Mouse (Mus musculus) kidney, postnatal 0 days (tissue): ENCODE measurements around the gene Cep85l. TPM values are rescaled to one million over a fixed set of nuclear protein-coding genes. Genes with fewer than 3 reads are reported as not detected.

Experiments
- ATAC-seq: fragments of 200-750 bp; cut with Nextera tagmentation; replicated peaks from 2 replicates; pipeline ENCODE4 v1.8.0; 2017; ENCODE audit warnings: low read depth, moderate number of reproducible peaks, moderate TSS enrichment, moderate library complexity; ENCODE audit not compliant: low FRiP score
- DNase-seq: peaks from one replicate; pipeline ENCODE4 v3.0.0-alpha.2; 2016; ENCODE audit warnings: low spot score
- H3K27ac ChIP-seq: fragments of 300-500 bp; sonication (generic); 2 replicates; pipeline ENCODE4 v1.5.1; 2014; ENCODE audit warnings: mild to moderate bottlenecking
- H3K27me3 ChIP-seq: fragments of 300-500 bp; sonication (generic); 2 replicates; pipeline ENCODE4 v1.6.1; 2014; ENCODE audit warnings: low read length, mixed read lengths; ENCODE audit not compliant: insufficient read depth
- H3K36me3 ChIP-seq: fragments of 300-500 bp; sonication (generic); 2 replicates; pipeline ENCODE4 v1.6.1; 2014; ENCODE audit warnings: low read length, mixed read lengths; ENCODE audit not compliant: insufficient read depth
- H3K4me1 ChIP-seq: fragments of 300-500 bp; sonication (generic); replicated peaks from 2 replicates; pipeline ENCODE4 v1.6.1; 2014; ENCODE audit warnings: antibody characterized with exemption, low read length, mixed read lengths; ENCODE audit not compliant: insufficient read depth
- H3K4me2 ChIP-seq: fragments of 300-500 bp; sonication (generic); 2 replicates; pipeline ENCODE4 v1.6.1; 2014; ENCODE audit warnings: mild to moderate bottlenecking, low read length, moderate library complexity, mixed read lengths
- H3K4me3 ChIP-seq: fragments of 300-500 bp; sonication (generic); replicated peaks from 2 replicates; pipeline ENCODE4 v1.5.1; 2014; ENCODE audit warnings: low read depth, low read length
- H3K9ac ChIP-seq: fragments of 300-500 bp; sonication (generic); 2 replicates; pipeline ENCODE4 v1.6.1; 2014; ENCODE audit warnings: low read depth, low read length
- H3K9me3 ChIP-seq: fragments of 300-500 bp; sonication (generic); replicated peaks from 2 replicates; pipeline ENCODE4 v1.6.1; 2016; ENCODE audit warnings: low read length, inconsistent platforms, mixed read lengths
- CTCF ChIP-seq: IDR thresholded peaks from 2 replicates; pipeline ENCODE4 v1.5.1; 2016; ENCODE audit warnings: antibody characterized with exemption, low read depth, mild to moderate bottlenecking, moderate library complexity
- WGBS: fragments of 180-500 bp; shearing (Covaris S2); extraction: QIAGEN DNeasy Blood & Tissue Kit; methylation state at CpG from one replicate; pipeline ENCODE4 v1.1.7; 2014; 5-methylcytosine and 5-hydroxymethylcytosine counted together
- polyA plus RNA-seq: library from polyadenylated mRNA; unstranded; fragments of >200 nt; fragmentation: Nextera tagmentation; extraction: Ambion mirVana; gene quantifications from 2 replicates; pipeline ENCODE4 v1.2.1, GENCODE M21; 2015

Cep85l gene
- 4.3 and 4.7 TPM in 2 replicates for polyA plus RNA-seq

DNA sequence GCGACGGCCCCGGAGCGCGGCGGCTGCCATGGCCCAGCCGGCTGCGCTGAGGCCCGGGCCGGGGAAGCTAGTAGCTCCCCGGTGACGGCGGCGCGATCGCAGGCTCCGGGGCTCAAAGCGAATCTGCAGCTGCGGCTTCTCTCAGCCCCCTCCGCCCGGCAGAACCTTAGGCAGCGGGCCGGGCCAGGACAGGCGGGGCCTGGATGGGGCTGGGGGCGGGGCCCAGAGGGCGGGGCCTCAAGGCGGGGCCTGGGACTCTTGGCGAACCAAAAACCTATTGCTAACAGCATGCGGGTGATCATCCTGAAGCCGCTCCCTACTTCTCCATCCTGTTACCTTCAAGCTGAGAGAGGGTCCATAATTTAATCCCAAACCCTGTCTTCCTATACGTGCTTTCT is at the start of gene Cep85l:
TSS of gene Cep85l (minus strand) at position 239 of the 398 bp plus-strand sequence.
- Histone ChIP-seq H3K36me3 (no peaks in the 10 kb centered on the region), H3K27me3 (no peaks in the 10 kb centered on the region), H3K4me2 (peak within 1 kb of the TSS; percentile 80), H3K9ac (peak within 1 kb of the TSS; percentile 98), H3K4me1 (no peaks in the 10 kb centered on the region; the same call in 1 of the 2 replicates), H3K27ac (peak within 1 kb of the TSS; percentile 98), H3K9me3 (no peaks in the 10 kb centered on the region), H3K4me3 (peak within 1 kb of the TSS; percentile 92)
- TF ChIP-seq CTCF: no peak
- under 1% methylated on average over 24 of the region's 31 CpGs for WGBS
- peak; percentile 98 for ATAC-seq
- DNase-seq: peak; percentile 95

DNA sequence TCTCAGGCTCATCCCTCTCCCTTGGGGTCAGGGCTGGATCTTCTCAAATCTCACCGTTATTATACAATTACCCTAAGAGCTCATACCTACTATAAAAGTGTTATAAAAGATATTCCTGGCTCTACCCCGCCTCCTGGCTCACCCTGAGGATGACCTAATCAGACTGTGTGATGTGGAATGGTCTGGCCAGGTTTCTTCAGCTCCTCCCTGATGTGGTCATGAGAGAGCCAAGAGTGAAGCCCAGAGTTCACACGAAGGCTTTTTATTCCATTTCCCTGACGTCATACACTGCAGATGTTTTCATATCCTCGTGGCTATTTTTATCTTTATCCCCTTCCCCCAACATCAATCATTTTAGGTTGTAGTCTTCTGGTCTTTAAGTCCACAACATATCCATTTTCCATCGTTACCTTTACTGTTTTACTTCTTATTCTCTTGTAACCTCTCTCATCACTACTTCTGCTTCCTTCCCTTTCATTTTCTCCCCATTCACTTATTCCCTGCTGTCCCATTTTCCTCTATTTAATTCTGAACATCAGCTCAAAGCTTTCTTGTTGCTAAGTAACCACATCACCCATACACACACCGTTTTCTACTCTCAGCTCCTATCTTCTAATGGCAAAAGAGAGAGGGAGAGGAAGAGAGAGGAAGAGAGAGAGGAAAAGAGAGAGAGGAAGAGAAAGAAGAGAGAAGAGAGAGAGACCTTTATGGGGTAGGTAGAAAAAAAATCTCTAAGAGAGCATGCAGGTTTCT is 49.1 kb upstream of the Cep85l start:
- H3K4me2 ChIP-seq: no peak overlapping the region
- H3K4me3 ChIP-seq: no peak overlapping the region
- H3K9me3 ChIP-seq: no peaks in the 10 kb centered on the region
- no peak for TF ChIP-seq CTCF
- DNase-seq (no peak), ATAC-seq (no peak)
- 60% methylated on average over 7 of the region's 7 CpGs for WGBS
- no peaks in the 10 kb centered on the region for H3K36me3 ChIP-seq
- no peak overlapping the region for H3K9ac ChIP-seq
- H3K27ac ChIP-seq: no peak overlapping the region
- no peaks in the 10 kb centered on the region for H3K4me1 ChIP-seq
- no peaks in the 10 kb centered on the region for H3K27me3 ChIP-seq

DNA sequence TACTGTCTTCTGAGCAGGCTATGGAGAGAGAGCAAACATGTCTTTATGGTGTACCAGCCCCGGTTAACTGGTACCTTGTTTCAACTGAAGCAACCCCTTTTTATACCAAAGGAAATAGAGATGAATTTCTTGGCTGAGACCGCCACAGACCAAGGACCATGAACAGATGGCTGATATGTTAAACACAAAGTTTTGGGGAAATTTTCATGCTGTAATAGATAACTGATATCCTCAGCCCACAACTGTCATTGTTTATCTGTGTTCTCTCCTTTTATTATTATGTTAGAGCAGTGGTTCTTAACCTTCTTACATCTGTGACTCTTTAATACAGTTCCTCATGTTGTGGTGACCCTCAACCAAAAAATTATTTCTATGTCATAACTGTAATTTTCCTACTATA is 46.8 kb upstream of the Cep85l start:
- TF ChIP-seq CTCF: no peak
- no peak for ATAC-seq
- Histone ChIP-seq H3K4me2 (no peak overlapping the region), H3K27ac (no peak overlapping the region), H3K4me1 (no peaks in the 10 kb centered on the region), H3K27me3 (no peaks in the 10 kb centered on the region), H3K36me3 (no peaks in the 10 kb centered on the region), H3K9me3 (no peaks in the 10 kb centered on the region), H3K4me3 (no peak overlapping the region), H3K9ac (no peak overlapping the region)
- 92% methylated on average over 2 of the region's 2 CpGs for WGBS
- DNase-seq: no peak

DNA sequence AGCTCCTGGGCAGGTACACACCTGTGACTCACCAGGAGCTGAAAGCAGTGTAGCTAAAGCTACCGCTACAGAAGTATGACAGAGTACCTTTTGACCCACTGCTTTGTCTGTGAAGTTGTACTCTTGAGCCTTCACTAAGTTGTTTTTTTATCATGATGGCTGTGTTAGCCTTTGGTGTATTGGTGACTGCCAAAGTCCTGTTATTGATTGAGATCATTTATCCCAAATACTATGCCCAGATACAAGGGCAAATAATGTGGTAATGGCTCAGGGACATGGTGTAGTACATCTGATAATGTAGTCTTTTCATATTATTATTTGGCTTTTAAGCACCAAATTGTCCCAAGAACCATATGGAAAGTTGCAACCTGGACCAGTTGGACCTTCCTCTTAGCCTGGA is 43.3 kb upstream of the Cep85l start:
- TF ChIP-seq CTCF: no peak
- H3K4me3 ChIP-seq: no peak overlapping the region
- H3K27me3 ChIP-seq: no peaks in the 10 kb centered on the region
- H3K4me1 ChIP-seq: no peaks in the 10 kb centered on the region
- no peaks in the 10 kb centered on the region for H3K36me3 ChIP-seq
- H3K4me2 ChIP-seq: no peak overlapping the region
- no peak for ATAC-seq
- H3K27ac ChIP-seq: no peak overlapping the region
- H3K9ac ChIP-seq: no peak overlapping the region
- H3K9me3 ChIP-seq: no peaks in the 10 kb centered on the region
- 97% methylated on average over 1 of the region's 1 CpGs for WGBS
- DNase-seq: no peak

DNA sequence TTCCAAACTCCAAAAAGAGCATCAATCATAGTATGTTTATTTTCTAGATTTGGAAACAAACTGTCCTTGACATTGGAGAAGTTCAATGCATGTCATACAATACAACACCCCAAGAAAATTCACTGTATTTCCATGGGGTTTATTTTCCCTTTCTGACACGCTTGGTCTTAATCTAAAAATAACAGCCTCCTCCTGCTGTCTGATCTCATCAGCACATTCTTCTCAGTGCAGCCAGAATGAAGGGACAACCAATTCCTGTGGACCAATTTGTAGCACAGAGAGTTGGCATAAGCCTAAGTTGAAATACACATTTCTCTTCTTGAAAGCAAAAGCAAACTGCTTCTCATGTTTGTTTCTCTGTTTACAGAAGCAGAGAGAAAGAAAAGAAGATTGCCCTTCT is 42.5 kb upstream of the Cep85l start:
- ATAC-seq (no peak), DNase-seq (peak; percentile 39)
- Histone ChIP-seq H3K4me2 (no peak overlapping the region), H3K27ac (no peak overlapping the region), H3K4me1 (no peaks in the 10 kb centered on the region), H3K27me3 (no peaks in the 10 kb centered on the region), H3K9ac (no peak overlapping the region), H3K36me3 (no peaks in the 10 kb centered on the region), H3K9me3 (no peaks in the 10 kb centered on the region), H3K4me3 (no peak overlapping the region)
- WGBS: 23% methylated on average over 1 of the region's 1 CpGs
- TF ChIP-seq CTCF: no peak

DNA sequence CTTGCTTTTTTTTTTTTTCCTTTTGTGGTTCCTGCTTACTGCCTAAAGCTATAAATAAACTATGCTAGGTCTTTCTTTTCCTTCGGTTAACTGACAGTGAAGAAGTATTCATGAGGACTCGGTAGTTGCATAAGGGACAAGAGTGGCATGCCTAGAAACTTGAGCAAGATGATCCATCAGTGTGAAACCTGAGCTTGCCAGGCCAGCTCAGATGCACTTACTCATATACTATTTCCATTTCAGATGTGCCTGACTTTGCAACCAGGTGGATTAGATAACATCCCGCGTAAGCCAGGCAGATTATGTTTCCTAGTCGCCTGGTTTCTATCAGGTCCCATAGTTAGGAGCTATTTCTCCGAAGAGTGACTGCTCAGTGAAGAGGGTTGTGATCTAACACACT is 41.9 kb upstream of the Cep85l start:
- H3K27ac ChIP-seq: no peak overlapping the region
- DNase-seq (peak; percentile 40), ATAC-seq (no peak)

DNA sequence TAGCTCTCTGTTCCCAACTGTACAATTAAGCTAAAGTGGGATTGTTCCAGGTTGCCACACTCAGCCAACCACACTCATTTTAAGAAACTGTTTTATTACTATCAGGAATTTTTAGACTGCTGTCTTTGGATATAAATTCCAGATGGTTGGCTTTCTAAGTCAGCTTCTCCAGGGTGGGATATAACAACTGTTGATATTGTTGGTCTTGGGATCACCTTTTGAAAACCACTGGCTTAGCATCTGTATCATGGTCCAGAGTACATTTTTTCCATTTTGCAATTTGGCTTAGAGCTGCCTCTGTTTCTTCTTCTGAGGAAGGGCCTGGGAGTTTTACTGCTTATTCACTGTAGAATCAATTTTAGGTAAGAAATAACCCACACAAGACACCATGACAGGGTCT is 40.3 kb upstream of the Cep85l start:
- H3K27ac ChIP-seq: no peak overlapping the region
- DNase-seq (no peak), ATAC-seq (no peak)
- H3K4me3 ChIP-seq: no peak overlapping the region
- 0 out of 2 replicates have a peak, but pooled peaks cover 3% of the 10 kb centered on the region for H3K4me1 ChIP-seq
- no peak for TF ChIP-seq CTCF
- no peaks in the 10 kb centered on the region for H3K9me3 ChIP-seq
- no peak overlapping the region for H3K4me2 ChIP-seq
- no peaks in the 10 kb centered on the region for H3K36me3 ChIP-seq
- H3K27me3 ChIP-seq: no peaks in the 10 kb centered on the region
- H3K9ac ChIP-seq: no peak overlapping the region

More for the DNA sequence above, 41.9 kb upstream of the Cep85l start:
- WGBS: 33% methylated on average over 6 of the region's 6 CpGs
- 0 out of 2 replicates have a peak, but pooled peaks cover 3% of the 10 kb centered on the region for H3K4me1 ChIP-seq
- H3K9me3 ChIP-seq: no peaks in the 10 kb centered on the region
- H3K36me3 ChIP-seq: no peaks in the 10 kb centered on the region
- H3K4me2 ChIP-seq: no peak overlapping the region
- TF ChIP-seq CTCF: no peak
- no peak overlapping the region for H3K4me3 ChIP-seq
- no peak overlapping the region for H3K9ac ChIP-seq
- no peaks in the 10 kb centered on the region for H3K27me3 ChIP-seq
